Mouse (Mus musculus): Measurements from ENCODE around the gene Ttc13.
A peak's percentile ranks its signal among the peaks of the same experiment; 100 is the strongest.

Gene Ttc13

DNA sequence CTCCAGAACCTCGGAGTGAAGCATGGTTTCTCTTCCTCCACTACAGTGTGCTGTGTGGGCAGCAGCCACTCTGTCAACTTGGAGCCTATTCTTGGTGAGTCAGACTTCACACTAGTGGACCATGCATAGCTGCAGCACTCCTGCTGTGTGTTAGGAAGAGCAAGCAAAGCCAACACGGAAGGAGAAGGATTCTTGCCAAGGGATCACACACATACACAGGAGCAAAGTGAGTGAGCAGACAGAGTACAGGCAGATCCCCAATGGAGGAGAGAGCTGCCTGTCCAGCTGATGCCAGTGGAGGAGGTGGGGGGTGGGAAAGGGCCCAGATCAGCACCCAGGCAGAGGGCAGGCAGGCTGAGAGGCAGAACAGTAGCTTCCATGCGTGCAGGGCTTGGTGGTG lies 19.6 kb downstream of the Ttc13 start:
- DNase-seq, result no peak

DNA sequence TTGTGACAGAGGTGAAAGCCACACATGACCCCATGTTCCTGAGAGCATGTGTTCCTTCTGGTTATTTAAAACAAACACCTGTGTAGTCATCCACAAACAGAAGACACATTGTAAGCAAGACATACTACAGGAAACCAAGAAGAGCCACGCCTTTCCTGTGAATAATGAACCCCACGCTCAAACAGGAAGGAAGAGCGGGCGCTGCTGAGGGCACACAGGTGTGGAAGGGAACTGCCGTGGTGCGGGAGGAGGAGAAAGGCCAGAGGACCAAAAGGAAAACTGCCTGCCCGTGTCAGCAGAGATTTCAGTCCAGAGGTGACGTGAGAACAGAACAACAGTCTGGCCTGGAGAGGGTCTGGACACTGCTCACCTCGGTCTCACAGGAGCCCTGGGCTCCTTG lies 20.8 kb downstream of the Ttc13 start:
- no peak for DNase-seq

DNA sequence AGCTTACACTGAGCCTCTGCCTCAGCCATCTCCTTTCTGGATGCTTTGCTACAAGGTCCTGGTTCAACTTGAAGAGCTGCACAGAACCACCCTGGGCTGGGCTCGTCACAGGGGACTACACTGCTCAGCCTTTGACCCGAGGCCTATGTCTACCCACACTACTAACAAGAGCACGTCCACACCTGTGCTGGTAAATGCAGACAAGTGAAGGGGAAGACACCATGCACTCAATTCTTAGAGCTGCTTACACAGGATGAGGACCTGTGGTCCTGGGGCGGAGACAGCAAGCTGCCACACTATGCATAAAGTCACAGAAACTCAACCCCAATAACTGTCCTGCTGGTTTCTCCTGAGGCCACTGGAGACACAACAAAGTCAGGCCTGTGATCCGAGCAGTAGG lies 21.5 kb downstream of the Ttc13 start:
- no peak for DNase-seq

DNA sequence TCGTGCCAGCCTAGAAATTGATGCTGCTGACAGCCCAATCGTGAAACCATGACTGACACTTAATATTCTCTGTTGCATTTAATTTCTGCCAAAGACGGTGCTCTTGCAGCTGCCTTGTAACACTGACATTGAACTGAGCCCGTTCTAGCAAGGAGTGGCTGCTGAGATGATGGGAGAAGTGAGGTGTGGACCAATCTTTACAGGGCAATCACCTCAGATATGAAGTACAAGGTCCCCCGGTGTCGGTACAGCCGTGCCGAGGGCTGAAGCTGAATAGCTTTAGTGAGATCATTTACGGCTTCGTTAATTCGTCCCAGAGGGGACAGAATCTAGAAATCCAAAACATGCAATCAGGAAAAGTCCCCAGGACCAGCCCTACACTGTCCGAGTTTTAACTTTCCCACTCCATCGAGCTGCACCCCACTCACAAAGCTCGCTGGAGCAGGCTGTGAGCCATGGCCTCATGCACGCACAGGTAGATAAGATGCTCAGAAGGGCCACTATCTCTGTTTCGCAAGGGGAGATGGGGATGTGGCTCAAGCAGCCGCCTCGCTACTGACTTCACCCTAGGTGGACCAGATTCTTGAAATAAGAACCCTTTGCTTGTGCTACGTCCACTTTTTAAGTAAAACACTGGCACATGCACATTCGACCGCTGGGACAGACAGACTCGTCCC lies 26.2 kb downstream of the Ttc13 start:
- DNase-seq, result no peak

DNA sequence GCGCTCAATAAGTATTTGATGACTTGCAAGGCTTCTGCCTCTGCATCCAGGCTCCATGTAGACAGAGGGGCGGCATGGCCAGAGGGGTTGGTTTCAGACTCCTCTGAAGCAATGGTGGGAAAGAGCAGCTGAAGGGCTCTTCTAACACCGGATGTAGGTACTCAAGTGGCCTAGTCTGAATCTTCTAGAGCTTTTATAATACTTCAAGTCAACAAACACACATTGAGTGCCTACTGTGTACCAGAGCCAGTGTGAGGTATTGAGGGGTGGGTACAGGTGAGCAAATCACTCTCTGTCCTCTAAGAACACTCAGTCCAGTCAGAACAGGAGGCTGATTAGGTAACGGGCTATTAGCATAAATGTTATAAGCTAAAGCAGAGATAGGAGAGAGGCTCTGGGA lies 30.1 kb downstream of the Ttc13 start:
- DNase-seq, result no peak

DNA sequence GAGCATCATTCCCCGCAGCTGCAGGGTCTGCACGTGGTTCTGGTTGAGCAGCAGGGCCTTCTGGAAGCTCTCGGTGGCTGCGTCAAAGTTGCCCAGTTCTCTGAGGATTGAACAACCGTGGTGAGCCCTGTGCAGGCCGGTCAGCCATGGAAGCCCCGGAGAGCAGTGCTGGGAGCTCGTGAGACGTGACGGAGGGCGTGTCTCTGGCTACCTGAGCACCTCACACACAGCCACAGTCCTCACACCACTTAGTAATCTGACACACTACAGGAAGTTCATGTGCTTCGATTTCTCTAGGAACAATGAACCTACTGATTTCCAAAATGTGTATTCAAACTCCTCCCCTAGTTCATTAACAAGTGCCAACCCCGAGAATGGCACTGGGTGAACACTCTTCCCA lies 32.9 kb downstream of the Ttc13 start:
- no peak for DNase-seq

DNA sequence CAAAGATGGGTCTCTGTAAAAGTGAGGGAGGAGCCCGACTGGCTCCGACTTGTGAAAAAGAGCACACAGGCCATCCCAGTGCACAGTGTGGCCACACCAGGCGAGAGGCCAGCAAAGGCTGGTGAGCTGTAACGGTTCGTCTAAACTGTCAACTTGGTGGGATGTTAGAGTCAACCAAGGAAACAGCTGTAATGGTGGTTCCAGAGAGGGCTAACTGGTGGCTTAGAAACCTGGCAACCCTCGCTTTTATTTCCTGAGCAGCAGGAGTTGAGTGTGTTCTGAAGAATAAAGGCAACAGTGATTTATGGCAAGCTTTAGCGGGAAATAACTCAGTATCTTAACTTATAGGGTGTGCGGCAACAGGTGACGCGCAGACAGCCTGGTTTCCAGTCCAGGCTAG lies 39.6 kb downstream of the Ttc13 start:
- DNase-seq, result no peak

DNA sequence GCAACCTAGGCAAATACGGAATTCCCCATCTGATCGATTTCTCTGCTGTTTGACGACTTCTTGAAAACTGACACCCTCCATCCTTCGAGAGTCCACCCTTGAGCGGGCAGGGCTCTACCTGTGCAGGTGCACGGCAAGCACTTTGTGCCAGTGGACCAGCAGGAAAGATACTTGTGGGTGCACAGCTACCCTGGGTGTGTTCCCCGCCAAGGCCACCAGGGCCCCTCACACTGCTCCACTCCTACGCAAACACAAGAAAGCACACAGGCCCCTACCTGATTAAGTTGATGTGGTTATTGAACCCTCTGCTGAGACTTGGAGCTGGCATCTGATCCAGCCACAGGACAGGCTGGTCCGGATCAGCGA lies 40.0 kb downstream of the Ttc13 start:
- no peak for DNase-seq

DNA sequence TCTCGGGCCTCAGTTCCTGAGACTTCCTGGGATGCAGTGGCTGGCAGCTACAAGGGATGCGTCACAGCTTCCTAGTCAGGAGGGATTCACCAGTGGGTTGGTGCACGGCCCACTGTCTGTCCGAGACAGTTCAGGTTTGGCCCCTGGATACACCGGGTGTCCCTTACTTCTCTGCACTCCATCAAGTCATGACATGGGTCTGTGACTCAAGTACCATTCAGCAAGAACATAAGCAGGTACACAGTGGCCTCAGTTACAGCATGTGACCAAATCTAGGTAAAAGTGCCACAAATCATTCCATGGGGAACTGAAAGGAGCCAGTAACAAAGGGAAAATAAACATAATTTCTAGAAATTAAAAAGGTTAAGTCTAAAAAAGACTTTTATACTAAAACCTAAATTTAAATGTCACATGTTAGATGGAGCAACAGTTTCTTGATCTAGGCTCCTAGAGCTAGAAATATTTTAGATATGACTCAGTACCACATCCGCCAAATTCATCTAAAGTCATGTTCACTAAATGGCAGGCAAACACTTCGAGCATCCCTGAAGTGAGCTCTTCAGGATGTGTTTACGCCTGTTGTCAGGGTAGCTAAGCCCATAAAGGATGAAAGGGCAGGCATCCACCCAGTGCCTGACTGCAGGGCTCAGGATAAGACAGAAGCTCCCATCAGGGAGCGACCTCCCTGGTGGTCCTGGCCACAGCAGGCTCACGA lies 40.5 kb downstream of the Ttc13 start:
- no peak for DNase-seq

DNA sequence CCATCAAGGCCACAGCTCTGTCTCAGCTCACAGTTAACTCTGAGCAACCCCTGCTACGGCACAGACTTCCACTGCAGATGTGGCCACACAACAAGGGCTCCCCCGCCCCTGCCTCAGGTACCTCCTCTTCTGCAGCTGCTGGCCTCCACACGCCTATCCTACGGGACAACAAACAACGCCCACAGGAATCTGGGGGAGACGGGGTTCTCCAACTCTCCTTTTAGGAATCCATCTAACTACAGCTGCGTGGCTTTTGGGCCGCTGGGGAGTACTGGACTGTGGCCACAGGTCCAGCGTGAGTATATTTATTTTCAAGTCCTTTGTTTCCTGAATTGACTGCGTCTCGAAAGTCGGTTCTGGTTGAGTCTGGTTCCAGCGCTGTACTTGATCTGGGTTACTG lies 43.5 kb downstream of the Ttc13 start:
- DNase-seq, result peak; percentile 91

DNA sequence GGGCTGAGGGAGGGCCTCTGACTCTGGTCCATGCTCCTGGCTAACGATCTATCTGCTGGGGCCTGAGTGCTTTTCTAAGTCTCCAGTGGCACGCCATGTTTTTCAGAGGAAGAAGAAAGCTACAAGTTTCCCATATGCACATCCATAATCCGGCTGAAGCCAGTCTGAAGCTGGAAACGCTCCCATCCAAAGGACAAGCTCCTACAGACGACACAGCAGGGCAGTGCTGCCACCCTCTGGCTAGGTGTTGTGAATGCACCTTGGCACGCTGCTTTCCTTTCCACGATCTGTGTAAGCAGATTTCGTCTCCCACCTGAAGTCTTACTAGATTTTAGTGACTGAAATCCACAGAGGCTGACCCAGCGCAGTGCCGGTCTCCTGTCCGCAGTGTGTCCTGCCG lies 44.3 kb downstream of the Ttc13 start:
- DNase-seq, result peak; percentile 96

DNA sequence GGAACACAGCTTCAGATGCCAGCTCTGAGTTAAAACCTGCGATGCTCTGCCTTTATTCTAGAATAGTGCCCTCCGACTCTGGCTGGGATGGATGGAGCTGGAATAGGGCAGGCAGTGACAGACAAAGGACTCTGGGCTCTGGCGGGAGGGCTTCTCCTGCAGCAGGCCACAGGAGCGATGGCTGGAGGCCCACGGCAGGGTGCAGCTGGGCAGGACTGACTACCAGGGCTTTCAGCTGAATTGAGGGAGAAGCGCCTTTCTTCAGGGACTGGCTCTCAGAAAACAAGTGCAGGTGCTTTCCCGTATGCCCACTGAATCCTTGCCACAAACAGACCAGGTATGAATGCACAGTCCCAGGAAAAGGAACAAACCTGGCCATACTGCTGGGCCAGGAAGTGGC lies 44.7 kb downstream of the Ttc13 start:
- DNase-seq, result no peak

DNA sequence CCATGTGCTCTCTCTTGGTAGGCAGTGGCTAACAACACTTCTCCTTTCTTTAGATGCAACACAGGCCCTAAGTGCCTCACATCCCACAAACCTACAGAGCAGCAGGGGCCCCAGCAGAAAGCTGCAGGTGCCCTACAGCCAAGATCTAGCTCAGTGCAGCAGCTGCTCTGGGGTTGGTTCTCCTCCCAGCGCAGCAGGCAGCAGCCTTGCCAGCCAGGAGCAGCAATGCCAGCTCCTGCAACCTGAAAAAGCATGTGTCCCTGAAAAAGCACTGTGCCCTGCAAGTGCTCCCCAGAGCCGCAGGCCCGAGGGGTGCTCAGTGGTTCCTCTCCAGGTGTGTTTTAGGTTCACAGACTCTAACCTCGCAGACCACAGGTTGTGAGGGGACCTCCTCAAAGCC lies 45.1 kb downstream of the Ttc13 start:
- DNase-seq, result no peak

DNA sequence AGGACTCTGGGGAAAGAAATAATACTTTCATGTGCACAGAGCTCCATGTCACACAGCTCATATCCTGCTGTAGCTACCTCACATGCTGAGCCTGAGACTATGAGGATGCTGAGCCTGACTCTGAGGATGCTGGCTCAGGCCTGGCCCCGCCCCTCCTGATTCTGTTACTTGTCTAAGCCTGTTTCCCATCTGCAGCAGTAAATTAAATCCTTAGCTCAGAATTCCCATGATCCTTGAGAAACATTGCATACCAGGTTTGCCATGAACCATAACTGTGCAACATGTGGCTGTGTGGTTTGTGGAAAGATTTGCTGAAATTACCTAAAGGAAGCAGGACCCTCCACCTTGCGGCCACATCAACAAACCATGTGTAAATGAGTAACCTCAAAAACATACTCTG lies 49.4 kb downstream of the Ttc13 start:
- DNase-seq, result no peak

DNA sequence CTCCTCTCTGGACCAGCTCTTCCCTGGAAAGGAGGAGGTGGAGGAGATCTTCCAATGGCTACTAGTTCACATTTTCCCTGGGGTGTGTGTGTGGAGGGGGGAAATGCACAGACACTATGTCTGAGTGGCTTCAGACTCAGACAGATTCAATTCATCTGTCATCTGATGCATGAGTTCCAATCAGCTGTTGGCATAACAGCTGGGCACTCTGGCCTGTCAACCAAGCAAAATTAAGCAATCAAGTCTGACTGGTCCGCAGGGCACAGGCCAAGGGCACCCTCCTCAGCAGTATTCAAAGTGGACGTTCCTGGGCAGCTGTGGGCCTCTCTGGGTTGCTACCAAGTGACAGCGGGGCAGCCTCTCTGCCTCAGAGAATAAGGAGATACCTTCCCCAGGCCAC lies 53.0 kb downstream of the Ttc13 start:
- no peak for DNase-seq

DNA sequence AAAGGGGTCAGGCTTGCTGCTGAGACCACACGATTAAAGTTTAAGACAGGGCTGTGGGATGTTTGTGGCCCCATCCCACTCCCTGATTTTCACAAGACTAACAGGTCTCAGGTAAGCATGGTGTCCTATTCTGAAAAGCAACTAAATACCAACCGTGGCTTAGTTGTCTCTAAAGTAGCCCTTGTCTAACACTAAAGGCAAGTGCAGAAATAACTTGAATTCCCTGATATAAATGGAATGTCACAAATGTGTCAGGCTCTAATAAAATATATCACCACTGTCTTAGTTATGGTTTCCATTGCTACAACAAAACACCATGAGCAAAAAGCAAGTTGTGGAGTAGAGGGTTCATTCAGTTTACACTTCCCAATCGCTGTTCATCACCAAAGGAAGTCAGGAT lies 57.4 kb downstream of the Ttc13 start:
- DNase-seq, result no peak

DNA sequence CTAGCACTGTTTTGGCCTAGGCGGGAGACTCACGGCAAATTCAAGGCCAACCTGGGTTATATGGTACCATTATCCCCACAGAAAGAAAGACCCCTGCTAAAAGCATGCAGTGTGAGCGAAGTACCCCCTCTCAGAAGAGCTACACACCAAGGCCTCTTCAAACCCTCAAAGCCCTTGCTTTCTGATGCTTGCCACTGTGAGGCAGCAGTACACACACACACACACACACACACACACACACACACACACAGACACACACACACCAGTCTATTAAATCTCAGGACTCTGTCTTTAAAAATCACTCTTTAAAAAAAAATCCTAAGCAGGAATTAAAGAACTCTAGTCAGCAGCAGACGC lies 57.9 kb downstream of the Ttc13 start:
- DNase-seq, result no peak

DNA sequence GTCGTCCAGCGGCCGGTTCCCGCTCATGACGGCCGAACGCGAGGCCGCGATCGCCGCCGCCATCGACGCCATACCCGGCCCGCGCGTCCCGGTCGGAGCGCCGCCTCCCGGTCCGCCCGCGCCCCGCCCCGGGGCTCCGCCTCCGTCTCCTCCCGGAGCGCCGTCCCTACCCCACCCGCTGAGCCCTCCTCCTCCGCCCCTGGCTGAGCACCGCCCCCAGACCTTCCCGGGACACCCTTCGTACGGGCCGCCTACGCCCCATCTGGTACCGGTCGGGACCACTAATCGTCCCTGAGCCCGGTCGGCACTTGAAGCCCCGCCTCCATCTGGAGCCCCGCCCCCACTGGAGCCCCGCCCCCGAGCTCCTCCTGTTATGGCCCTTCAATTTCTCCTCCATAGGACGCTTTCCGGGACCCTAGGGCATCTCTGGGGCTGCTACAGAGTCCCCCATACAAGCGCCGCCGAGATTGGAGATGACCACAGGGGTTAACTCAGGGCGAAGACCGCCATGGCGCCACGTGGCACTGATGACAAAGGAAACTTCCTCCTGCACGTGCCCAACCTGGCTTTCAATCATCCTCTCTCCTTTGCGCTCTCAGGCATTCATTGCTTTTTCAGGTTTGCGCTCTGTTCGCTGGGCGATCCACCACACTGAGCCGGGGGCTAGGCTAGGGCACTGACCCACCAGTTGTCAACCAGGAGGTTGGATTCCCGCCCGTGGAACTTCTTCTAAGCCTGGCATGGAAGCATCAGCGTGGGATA lies 58.5 kb downstream of the Ttc13 start, which contains the start of gene 2310022B05Rik:
2310022B05Rik (minus strand) TSS at position 258 of the 762 bp plus-strand sequence.
- peak; percentile 99 for DNase-seq

DNA sequence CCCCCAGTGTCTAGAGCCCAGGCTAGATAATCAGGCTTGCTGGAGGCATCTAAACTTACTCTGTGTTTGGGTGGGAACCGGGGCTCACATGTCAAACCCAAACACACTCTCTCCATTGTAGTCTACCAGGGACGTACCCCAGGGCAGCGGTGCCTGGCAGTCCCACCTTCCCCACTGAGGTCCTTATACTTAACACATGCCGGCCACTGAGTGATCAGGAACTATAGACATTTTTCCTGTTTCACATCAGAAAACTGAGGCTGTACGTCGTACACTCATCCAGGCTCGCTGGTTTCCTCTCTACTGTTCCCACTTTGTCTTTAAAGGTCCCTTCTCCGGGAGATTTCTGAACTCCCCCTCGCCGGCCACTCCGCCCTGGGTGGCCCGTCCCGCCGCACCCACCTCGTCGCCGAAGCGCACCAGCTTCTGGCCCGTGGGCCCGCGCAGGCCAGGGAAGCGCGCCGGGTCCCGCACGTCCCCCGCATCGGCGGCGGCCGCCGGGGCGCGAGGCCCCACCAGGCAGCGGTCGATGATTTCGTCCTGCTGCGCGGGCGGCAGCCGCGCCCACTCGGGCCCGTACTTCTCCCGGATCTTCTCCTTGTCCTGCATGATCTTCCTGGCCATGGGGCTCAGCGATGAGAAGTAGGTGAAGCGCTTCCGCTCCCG lies 59.2 kb downstream of the Ttc13 start:
- DNase-seq, result peak; percentile 91

DNA sequence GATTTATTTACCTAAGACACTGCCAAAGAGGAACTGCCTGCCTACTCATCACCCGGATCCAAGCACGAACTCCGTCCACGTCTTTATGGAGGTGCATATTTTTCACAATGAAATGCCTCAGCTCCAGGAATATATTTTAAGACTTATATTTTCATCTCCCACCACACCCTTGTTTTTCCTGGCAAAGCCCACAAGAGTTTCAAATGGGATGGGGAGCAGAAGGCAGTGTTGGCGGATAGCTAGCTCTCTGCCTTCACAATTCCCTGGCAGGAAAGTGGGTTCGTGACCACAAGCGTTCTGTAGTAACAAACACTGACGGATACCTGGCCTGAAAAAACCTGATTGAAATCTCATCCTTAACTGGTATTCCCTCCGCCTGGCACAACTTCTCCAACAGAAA lies 60.0 kb downstream of the Ttc13 start:
- DNase-seq, result peak; percentile 92

DNA sequence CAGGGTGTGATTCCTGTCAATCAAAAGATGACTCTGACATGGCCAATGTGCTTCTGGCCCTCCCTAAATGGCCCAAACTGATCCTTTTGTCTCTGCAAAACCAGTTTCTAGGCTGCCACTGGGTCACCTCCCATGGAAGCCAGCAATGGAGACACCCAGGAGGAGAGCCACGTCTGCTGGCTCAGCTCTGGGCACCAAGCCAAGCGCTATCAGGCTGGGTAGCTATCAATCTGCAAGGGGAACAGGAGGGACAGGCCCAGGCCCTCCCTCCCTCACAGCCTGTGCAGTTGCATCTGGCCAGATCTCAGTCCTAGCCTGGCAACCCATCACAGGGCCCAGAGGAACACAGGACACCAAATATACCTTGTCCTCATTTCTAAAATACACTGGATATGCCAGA lies 63.4 kb downstream of the Ttc13 start:
- peak; percentile 98 for DNase-seq

DNA sequence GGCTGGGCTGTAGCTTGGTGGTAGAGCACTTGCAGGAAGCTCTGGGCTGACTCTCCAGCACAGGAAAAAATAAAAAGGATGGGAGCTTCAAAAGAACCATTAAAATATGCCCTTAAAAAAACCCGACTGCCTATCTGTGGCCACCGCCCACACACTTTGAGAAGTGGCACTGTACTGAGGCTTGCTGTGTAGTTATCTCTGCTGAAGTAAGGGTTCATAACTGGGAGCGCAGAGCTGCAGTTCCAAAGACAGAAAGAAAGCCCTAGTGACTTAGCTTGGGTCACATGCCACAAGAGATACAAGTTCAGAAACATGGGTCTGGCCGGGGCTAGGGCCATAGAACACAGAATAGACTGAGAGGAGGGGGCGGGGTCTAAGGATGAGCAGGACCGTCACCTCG lies 63.8 kb downstream of the Ttc13 start:
- no peak for DNase-seq

DNA sequence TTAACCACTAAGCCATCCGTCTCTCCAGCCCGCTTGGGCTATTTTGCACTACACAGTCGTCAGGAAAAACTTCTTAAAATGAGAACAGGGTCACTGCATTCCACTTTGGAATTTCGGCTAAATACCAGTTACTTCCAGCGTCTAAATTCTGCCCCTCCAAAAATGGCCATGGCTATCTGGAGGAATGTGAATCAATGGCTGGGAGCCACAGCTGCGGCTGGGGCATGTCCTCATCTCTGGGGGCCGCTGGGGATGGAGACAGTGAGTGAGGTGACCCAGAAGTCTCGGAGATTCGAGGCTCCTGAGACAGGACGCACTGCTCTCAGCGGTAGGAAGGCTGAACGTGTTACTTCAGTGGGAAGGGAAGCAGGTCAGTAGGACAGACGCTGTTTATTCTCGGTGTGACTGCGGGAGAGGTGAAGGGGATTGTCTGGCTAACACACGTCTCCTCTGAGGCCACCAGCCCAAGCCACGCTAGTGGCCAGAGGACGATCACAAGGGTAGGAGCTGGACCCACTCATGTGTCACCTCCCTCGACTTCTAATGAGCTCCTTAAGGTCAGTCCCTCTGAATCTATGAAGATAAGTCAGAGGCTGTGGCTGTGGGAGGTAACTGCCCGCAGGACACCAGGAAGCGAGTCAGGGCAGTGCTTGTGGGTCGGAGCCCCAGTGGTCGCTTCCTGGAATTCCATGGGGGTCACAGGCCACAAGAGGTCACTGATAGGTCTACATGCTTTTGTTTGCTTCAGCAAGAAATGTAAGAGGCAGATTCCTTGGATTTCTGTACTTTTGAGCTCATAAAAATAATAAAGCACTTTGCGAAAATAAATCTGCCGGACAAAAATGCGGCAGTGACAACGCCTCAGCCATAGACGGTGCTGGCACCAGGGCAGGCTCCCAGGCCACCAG lies 68.0 kb downstream of the Ttc13 start:
- peak; percentile 90 for DNase-seq

Measured in heart, adult 11 months (tissue).